Mouse (Mus musculus): ENCODE data around the gene Fcor. TPM values are rescaled to one million over a fixed set of nuclear protein-coding genes. Genes with fewer than 3 reads are reported as not detected.

Gene Fcor
- polyA plus RNA-seq, 1 experiment, result 0.59 TPM

DNA sequence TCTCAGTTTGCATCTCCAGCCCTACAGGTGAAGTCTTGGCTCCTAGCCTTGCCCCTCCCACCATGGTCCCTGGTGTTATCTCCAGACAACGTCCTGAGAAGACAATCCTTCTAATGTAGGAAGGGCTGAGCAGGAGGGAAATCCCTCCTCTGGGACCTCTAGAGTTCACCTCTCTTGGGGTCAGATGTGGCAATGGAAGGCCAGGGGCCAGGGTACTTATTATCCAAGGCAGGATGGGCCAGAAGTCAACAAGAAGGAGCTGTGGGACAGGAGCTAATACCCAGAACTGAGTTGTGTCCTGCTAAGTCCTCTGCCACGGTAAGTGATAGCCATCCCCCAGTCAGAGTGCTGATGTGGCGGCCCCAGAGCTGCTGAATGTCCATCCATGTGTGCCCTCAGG lies 16.6 kb downstream of the Fcor start, which contains the start of gene Retn:
Gene Retn (plus strand): TSS at position 245 of the 400 bp plus-strand sequence.
- no peak within 1 kb of the TSS for H3K27ac ChIP-seq (ENCODE audit: control insufficient read depth, insufficient read depth, low read depth, low read length)
- H3K4me3 ChIP-seq (ENCODE audit: control insufficient read depth, low read depth, low read length), result no peak within 1 kb of the TSS
- no peaks in the 10 kb centered on the region for H3K36me3 ChIP-seq (ENCODE audit: control insufficient read depth, insufficient read depth, low read length)
- no peaks in the 10 kb centered on the region for H3K27me3 ChIP-seq (ENCODE audit: control insufficient read depth, insufficient read depth, low read length)
- H3K4me1 ChIP-seq (ENCODE audit: control insufficient read depth, insufficient read depth, low read length), result peaks cover 10% of the 10 kb centered on the region
- TF ChIP-seq POLR2A (IDR thresholded peaks at IDR 0.05; ENCODE audit: control insufficient read depth, low read depth, low read length) (no peak), CTCF (IDR thresholded peaks at IDR 0.05; ENCODE audit: control insufficient read depth, insufficient read depth, insufficient replicate concordance, low read depth, low read length) (no peak)

DNA sequence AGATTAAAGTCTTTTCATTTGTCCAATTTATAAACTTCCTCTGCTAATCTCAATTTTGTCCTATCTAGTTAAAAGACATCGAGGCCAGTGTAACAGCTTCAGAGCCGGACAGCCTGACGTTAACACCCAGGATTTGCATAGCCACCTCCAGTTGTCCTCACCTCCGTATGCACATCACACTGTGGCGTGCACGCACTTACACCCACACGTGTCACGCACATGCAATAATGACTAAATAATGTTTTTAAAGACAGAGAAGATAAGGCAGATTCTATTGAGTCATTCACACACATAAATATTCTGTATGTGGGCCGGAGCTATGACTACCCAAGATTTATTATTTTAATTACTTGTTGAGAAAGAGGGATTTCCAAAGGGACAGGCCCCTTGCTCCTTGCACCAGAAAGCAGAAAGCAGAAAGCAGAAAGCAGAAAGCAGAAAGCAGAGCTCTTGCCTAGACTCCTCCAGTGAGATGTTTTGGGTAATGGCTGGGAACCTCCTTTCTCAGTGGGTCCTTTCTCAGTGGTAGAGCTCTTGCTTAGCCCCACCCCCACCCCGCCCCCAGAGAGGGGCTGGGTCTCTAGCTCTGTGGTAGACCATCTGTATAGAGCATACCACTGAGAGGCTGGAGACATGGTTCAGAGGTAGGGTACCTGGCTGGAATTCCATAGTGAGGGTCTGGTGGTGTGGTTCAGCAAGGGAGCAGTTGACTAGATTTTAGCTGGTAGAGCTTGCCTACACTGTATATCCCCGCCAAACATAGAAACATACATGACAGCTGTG lies 17.2 kb downstream of the Fcor start:
- peaks cover 10% of the 10 kb centered on the region for H3K4me1 ChIP-seq (ENCODE audit: control insufficient read depth, insufficient read depth, low read length)
- no peak for TF ChIP-seq CTCF (IDR thresholded peaks at IDR 0.05; ENCODE audit: control insufficient read depth, insufficient read depth, insufficient replicate concordance, low read depth, low read length)
- no peak for TF ChIP-seq POLR2A (IDR thresholded peaks at IDR 0.05; ENCODE audit: control insufficient read depth, low read depth, low read length)
- no peak overlapping the region for H3K4me3 ChIP-seq (ENCODE audit: control insufficient read depth, low read depth, low read length)
- H3K36me3 ChIP-seq (ENCODE audit: control insufficient read depth, insufficient read depth, low read length), result no peaks in the 10 kb centered on the region
- no peak overlapping the region for H3K27ac ChIP-seq (ENCODE audit: control insufficient read depth, insufficient read depth, low read depth, low read length)
- no peaks in the 10 kb centered on the region for H3K27me3 ChIP-seq (ENCODE audit: control insufficient read depth, insufficient read depth, low read length)

DNA sequence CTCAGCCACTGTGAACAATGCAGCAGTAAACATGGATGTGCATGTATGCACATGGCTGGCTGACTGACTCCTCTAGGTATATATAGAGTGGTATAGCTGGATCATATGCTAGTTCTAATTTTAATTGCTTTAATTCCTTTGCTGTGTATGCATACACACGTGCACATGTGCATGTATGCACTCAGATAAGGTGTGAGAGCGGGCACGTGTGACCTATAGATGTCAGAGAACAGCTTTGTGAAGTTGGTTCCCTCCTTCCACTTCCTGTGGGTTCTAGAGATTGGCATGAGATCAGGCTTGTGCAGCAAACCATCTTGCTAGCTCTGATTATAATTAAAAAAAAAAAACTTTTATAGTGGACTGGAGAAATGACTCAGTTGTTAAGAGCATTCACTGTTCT lies 19.3 kb downstream of the Fcor start:
- H3K4me3 ChIP-seq (ENCODE audit: control insufficient read depth, low read depth, low read length), result no peak overlapping the region
- no peaks in the 10 kb centered on the region for H3K36me3 ChIP-seq (ENCODE audit: control insufficient read depth, insufficient read depth, low read length)
- TF ChIP-seq CTCF (IDR thresholded peaks at IDR 0.05; ENCODE audit: control insufficient read depth, insufficient read depth, insufficient replicate concordance, low read depth, low read length) (no peak), POLR2A (IDR thresholded peaks at IDR 0.05; ENCODE audit: control insufficient read depth, low read depth, low read length) (no peak)
- H3K27me3 ChIP-seq (ENCODE audit: control insufficient read depth, insufficient read depth, low read length), result no peaks in the 10 kb centered on the region
- peaks cover 10% of the 10 kb centered on the region for H3K4me1 ChIP-seq (ENCODE audit: control insufficient read depth, insufficient read depth, low read length)
- no peak overlapping the region for H3K27ac ChIP-seq (ENCODE audit: control insufficient read depth, insufficient read depth, low read depth, low read length)

DNA sequence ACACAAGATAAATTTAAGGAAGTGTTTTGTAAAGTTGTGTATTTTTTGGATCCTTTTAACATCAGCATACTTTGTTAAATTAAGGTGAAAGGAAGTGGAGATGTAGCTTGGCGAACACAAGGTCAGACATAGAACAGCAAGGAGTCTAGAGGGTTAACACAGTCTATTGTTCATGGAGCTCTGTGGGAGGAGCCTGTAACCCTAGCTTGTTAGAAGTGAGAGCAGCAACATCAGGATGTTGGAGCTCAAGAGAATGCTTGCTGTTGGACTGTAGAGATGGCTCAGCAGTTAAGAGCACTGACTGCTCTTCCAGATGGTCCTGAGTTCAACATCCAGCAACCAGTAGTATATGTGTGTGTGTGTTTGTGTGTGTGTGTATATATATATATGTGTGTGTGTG lies 23.2 kb downstream of the Fcor start:
- TF ChIP-seq CTCF (IDR thresholded peaks at IDR 0.05; ENCODE audit: control insufficient read depth, insufficient read depth, insufficient replicate concordance, low read depth, low read length) (no peak), POLR2A (IDR thresholded peaks at IDR 0.05; ENCODE audit: control insufficient read depth, low read depth, low read length) (no peak)
- Histone ChIP-seq H3K27ac (ENCODE audit: control insufficient read depth, insufficient read depth, low read depth, low read length) (no peak overlapping the region), H3K27me3 (ENCODE audit: control insufficient read depth, insufficient read depth, low read length) (no peaks in the 10 kb centered on the region)

DNA sequence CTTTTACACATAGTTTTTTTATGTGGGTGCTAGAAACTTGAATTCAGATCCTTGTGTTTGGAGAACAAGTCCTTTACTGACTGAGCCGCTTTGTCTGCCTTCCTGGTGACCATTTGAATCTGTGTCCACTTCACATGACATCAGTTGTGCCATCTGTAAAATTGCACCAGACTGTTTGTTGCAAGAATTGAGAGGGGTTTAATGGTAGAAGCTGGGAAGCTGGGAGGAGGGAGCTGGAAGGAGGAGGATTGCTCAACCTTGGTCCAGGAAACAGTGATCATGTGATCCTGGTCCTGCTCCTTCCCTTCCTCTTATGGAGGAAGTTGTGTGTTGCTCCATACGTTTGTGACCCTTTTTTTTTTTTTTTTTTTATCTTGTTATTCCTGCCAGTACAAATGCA lies 23.9 kb downstream of the Fcor start:
- Histone ChIP-seq H3K27ac (ENCODE audit: control insufficient read depth, insufficient read depth, low read depth, low read length) (no peak overlapping the region), H3K4me1 (ENCODE audit: control insufficient read depth, insufficient read depth, low read length) (no peaks in the 10 kb centered on the region), H3K27me3 (ENCODE audit: control insufficient read depth, insufficient read depth, low read length) (no peaks in the 10 kb centered on the region), H3K4me3 (ENCODE audit: control insufficient read depth, low read depth, low read length) (no peak overlapping the region), H3K36me3 (ENCODE audit: control insufficient read depth, insufficient read depth, low read length) (no peaks in the 10 kb centered on the region)
- TF ChIP-seq CTCF (IDR thresholded peaks at IDR 0.05; ENCODE audit: control insufficient read depth, insufficient read depth, insufficient replicate concordance, low read depth, low read length) (no peak), POLR2A (IDR thresholded peaks at IDR 0.05; ENCODE audit: control insufficient read depth, low read depth, low read length) (no peak)

More for the DNA sequence above, 23.2 kb downstream of the Fcor start:
- H3K4me3 ChIP-seq (ENCODE audit: control insufficient read depth, low read depth, low read length), result no peak overlapping the region
- H3K4me1 ChIP-seq (ENCODE audit: control insufficient read depth, insufficient read depth, low read length), result no peaks in the 10 kb centered on the region
- no peaks in the 10 kb centered on the region for H3K36me3 ChIP-seq (ENCODE audit: control insufficient read depth, insufficient read depth, low read length)

DNA sequence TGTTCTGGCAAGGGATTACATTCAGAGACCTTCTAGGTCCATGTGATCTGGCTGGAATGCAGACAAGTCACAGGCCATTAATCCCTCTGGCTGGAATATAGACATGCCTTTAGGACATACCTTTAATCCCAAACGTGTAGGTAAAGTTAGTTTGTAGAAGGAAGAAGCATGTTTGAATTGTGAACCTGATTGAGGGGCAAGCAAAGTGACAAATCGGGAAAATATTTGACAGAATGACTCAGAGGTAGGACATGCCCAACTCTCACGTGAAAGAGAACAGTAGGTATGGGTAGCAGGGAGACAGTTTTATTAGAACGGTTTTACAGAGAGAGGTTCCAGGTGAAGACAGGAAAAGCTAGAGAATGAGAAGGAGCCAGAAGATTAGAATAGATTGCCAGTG lies 24.6 kb downstream of the Fcor start:
- H3K27me3 ChIP-seq (ENCODE audit: control insufficient read depth, insufficient read depth, low read length), result no peaks in the 10 kb centered on the region
- no peaks in the 10 kb centered on the region for H3K4me1 ChIP-seq (ENCODE audit: control insufficient read depth, insufficient read depth, low read length)
- H3K36me3 ChIP-seq (ENCODE audit: control insufficient read depth, insufficient read depth, low read length), result no peaks in the 10 kb centered on the region
- no peak overlapping the region for H3K4me3 ChIP-seq (ENCODE audit: control insufficient read depth, low read depth, low read length)
- TF ChIP-seq CTCF (IDR thresholded peaks at IDR 0.05; ENCODE audit: control insufficient read depth, insufficient read depth, insufficient replicate concordance, low read depth, low read length) (no peak), POLR2A (IDR thresholded peaks at IDR 0.05; ENCODE audit: control insufficient read depth, low read depth, low read length) (no peak)
- H3K27ac ChIP-seq (ENCODE audit: control insufficient read depth, insufficient read depth, low read depth, low read length), result no peak overlapping the region

DNA sequence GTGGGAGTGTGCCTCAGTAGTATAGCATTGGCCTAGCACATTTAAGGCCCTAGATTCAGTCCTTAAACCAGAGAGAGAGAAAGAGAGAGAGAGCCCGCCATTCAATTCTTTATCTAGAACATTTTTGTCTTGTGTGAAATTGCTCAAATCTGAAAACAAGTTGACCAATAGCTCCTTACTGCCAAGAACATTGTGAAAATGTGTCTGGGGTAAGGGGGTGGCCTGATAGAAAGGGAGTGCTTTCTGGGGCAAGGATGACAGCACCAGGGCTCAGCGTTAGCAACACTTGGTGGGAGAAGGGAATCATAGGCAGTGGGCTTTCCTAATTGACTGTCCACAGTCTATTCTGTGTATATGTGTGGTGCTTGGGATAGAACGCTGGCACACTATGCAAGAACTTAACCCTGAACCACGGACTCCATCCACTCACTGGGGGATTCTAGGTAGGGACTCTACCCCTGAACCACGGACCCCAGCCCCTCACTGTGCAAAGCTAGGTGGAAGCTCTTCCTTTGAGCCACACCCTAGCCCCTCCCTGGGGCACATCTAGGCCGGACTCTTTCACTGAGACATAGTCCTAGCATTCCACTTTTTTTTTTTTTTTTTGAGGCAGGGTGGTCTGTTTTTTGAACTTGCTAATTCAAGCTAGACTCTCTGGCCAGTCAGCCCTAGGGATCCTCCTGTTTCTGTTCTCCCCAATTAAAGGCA lies 25.2 kb downstream of the Fcor start:
- no peak overlapping the region for H3K4me3 ChIP-seq (ENCODE audit: control insufficient read depth, low read depth, low read length)
- TF ChIP-seq CTCF (IDR thresholded peaks at IDR 0.05; ENCODE audit: control insufficient read depth, insufficient read depth, insufficient replicate concordance, low read depth, low read length) (no peak), POLR2A (IDR thresholded peaks at IDR 0.05; ENCODE audit: control insufficient read depth, low read depth, low read length) (no peak)

More for the DNA sequence above, 25.2 kb downstream of the Fcor start:
- no peaks in the 10 kb centered on the region for H3K36me3 ChIP-seq (ENCODE audit: control insufficient read depth, insufficient read depth, low read length)
- H3K4me1 ChIP-seq (ENCODE audit: control insufficient read depth, insufficient read depth, low read length), result no peaks in the 10 kb centered on the region
- no peaks in the 10 kb centered on the region for H3K27me3 ChIP-seq (ENCODE audit: control insufficient read depth, insufficient read depth, low read length)
- no peak overlapping the region for H3K27ac ChIP-seq (ENCODE audit: control insufficient read depth, insufficient read depth, low read depth, low read length)

Data from testis, adult 2 months (tissue).